Mouse (Mus musculus) gastrocnemius, adult 18-20 months (tissue): Measurements from ENCODE around the gene Zhx3. TPM values are rescaled to one million over a fixed set of nuclear protein-coding genes. Genes with fewer than 3 reads are reported as not detected.
A peak's percentile ranks its signal among the peaks of the same experiment; 100 is the strongest.

Experiments used
- DNase-seq: peaks from one replicate; pipeline ENCODE4 v3.0.0; 2021; ENCODE audit warnings: low spot score
- total RNA-seq, 2 experiments: library from RNA; stranded (reverse); gene quantifications; 2 replicates each; pipeline ENCODE4 v1.2.3; 2021

Zhx3 gene
- total RNA-seq, 2 experiments from 2014 or later = 21.0 to 24.3 TPM

- peak; percentile 88 for DNase-seq
Measured at GRCm38 (mm10) chr2:160883912-160884311, 11.1 kb upstream of the Zhx3 start.

GRCm38 (mm10) chr2:160882436-160882835 lies 9.6 kb upstream of the Zhx3 start:
- DNase-seq = no peak

GRCm38 (mm10) chr2:160881462-160882101 lies 8.8 kb upstream of the Zhx3 start:
- no peak for DNase-seq

- DNase-seq = peak; percentile 82
Measured at GRCm38 (mm10) chr2:160880453-160881195, 7.8 kb upstream of the Zhx3 start, which contains the start of gene Lpin3. Lpin3 (plus strand) TSS chr2:160880670.

- no peak for DNase-seq
Measured at GRCm38 (mm10) chr2:160876115-160876514, 3.3 kb upstream of the Zhx3 start.

- DNase-seq = no peak
Measured at GRCm38 (mm10) chr2:160874231-160874877, 1.6 kb upstream of the Zhx3 start.

GRCm38 (mm10) chr2:160872395-160872794 lies 403 bp downstream of the Zhx3 start:
- peak; percentile 60 for DNase-seq

GRCm38 (mm10) chr2:160871310-160871709 lies 1.5 kb downstream of the Zhx3 start:
- no peak for DNase-seq

- no peak for DNase-seq
Measured at GRCm38 (mm10) chr2:160869446-160869845, 3.4 kb downstream of the Zhx3 start.

- DNase-seq = no peak
Measured at GRCm38 (mm10) chr2:160865266-160865665, 7.5 kb downstream of the Zhx3 start.

GRCm38 (mm10) chr2:160864112-160864511 lies 8.7 kb downstream of the Zhx3 start:
- DNase-seq = no peak

GRCm38 (mm10) chr2:160860363-160860762 lies 12.4 kb downstream of the Zhx3 start:
- DNase-seq = no peak

- DNase-seq = no peak
Measured at GRCm38 (mm10) chr2:160856359-160857102, 16.3 kb downstream of the Zhx3 start.

- no peak for DNase-seq
Measured at GRCm38 (mm10) chr2:160854687-160855086, 18.1 kb downstream of the Zhx3 start.

GRCm38 (mm10) chr2:160850360-160850759 lies 22.4 kb downstream of the Zhx3 start:
- DNase-seq = peak; percentile 33

- DNase-seq = no peak
Measured at GRCm38 (mm10) chr2:160849617-160850240, 23.1 kb downstream of the Zhx3 start.

GRCm38 (mm10) chr2:160848186-160848585 lies 24.6 kb downstream of the Zhx3 start:
- DNase-seq = peak; percentile 45

- no peak for DNase-seq
Measured at GRCm38 (mm10) chr2:160847664-160848063, 25.1 kb downstream of the Zhx3 start.

GRCm38 (mm10) chr2:160840838-160841237 lies 32.0 kb downstream of the Zhx3 start:
- no peak for DNase-seq

GRCm38 (mm10) chr2:160810802-160811201 lies 62.0 kb downstream of the Zhx3 start:
- DNase-seq = peak; percentile 32

- no peak for DNase-seq
Measured at GRCm38 (mm10) chr2:160810376-160810775, 62.4 kb downstream of the Zhx3 start.
